Mouse (Mus musculus): ENCODE measurements around the gene Pik3c2b.

Gene Pik3c2b

GRCm38 (mm10) chr1:133045011-133045860 is at the start of gene Pik3c2b:
Gene Pik3c2b (plus strand): TSS chr1:133045667.
- CTCF ChIA-PET, result interaction anchor here (1.0 kb wide), 1 partner anchor 32 kb away, joined by 3 read pairs; no protein-coding TSS in a partner anchor

GRCm38 (mm10) chr1:133000347-133000746 is 45.1 kb upstream of the Pik3c2b start:
- CTCF ChIA-PET, result no interaction called here

- CTCF ChIA-PET, result no interaction called here
These were observed 38.9 kb upstream of the Pik3c2b start for GRCm38 (mm10) chr1:133006571-133006970.

GRCm38 (mm10) chr1:133011955-133012841 is 33.3 kb upstream of the Pik3c2b start:
- CTCF ChIA-PET, result interaction anchor here (0.8 kb wide), 1 partner anchor 264 kb away, joined by 4 read pairs; no protein-coding TSS in a partner anchor

GRCm38 (mm10) chr1:133013331-133013730 is 32.1 kb upstream of the Pik3c2b start:
- CTCF ChIA-PET, result interaction anchor here (1.2 kb wide), 1 partner anchor 32 kb away, joined by 3 read pairs; the partner anchor contains the start of gene Pik3c2b

- CTCF ChIA-PET, result interaction anchor here (0.8 kb wide), 1 partner anchor 10 kb away, joined by 3 read pairs; no protein-coding TSS in a partner anchor
These were observed 31.3 kb upstream of the Pik3c2b start for GRCm38 (mm10) chr1:133014196-133014595.

GRCm38 (mm10) chr1:133016775-133017428 is 28.6 kb upstream of the Pik3c2b start:
- CTCF ChIA-PET, result no interaction called here

- CTCF ChIA-PET, result no interaction called here
These were observed 26.9 kb upstream of the Pik3c2b start for GRCm38 (mm10) chr1:133018580-133018979.

- CTCF ChIA-PET, result interaction anchor here (0.8 kb wide), 1 partner anchor 10 kb away, joined by 3 read pairs; no protein-coding TSS in a partner anchor
These were observed 26.2 kb upstream of the Pik3c2b start for GRCm38 (mm10) chr1:133019312-133019711.

- CTCF ChIA-PET, result interaction anchor here (0.8 to 1.3 kb wide), 2 partner anchors 11 to 12 kb away, joined by 3 read pairs; no protein-coding TSS in a partner anchor
These were observed 25.2 kb upstream of the Pik3c2b start for GRCm38 (mm10) chr1:133020137-133020894.

- CTCF ChIA-PET, result interaction anchor here (0.9 to 1.3 kb wide), 2 partner anchors 13 to 109 kb away, joined by 3 to 4 read pairs; no protein-coding TSS in a partner anchor
These were observed 24.1 kb upstream of the Pik3c2b start for GRCm38 (mm10) chr1:133021391-133021790.

GRCm38 (mm10) chr1:133021971-133022370 is 23.5 kb upstream of the Pik3c2b start:
- CTCF ChIA-PET, result interaction anchor here (0.9 kb wide), 1 partner anchor 108 kb away, joined by 4 read pairs; no protein-coding TSS in a partner anchor

GRCm38 (mm10) chr1:133023723-133024122 is 21.7 kb upstream of the Pik3c2b start:
- CTCF ChIA-PET, result interaction anchor here (1.0 kb wide), 1 partner anchor 10 kb away, joined by 3 read pairs; no protein-coding TSS in a partner anchor

GRCm38 (mm10) chr1:133024426-133024825 is 21.0 kb upstream of the Pik3c2b start:
- CTCF ChIA-PET, result interaction anchor here (1.0 kb wide), 1 partner anchor 10 kb away, joined by 3 read pairs; no protein-coding TSS in a partner anchor

- CTCF ChIA-PET, result no interaction called here
These were observed 20.2 kb upstream of the Pik3c2b start for GRCm38 (mm10) chr1:133025051-133025795.

GRCm38 (mm10) chr1:133025796-133026190 is 19.7 kb upstream of the Pik3c2b start:
- CTCF ChIA-PET, result interaction anchor here (0.6 kb wide), 2 partner anchors 10 to 14 kb away, joined by 3 to 12 read pairs; no protein-coding TSS in a partner anchor

GRCm38 (mm10) chr1:133027126-133027525 is 18.3 kb upstream of the Pik3c2b start:
- CTCF ChIA-PET, result interaction anchor here (0.6 to 0.8 kb wide), 2 partner anchors 12 to 25 kb away, joined by 3 to 4 read pairs; no protein-coding TSS in a partner anchor

- CTCF ChIA-PET, result no interaction called here
These were observed 17.5 kb upstream of the Pik3c2b start for GRCm38 (mm10) chr1:133027980-133028379.

GRCm38 (mm10) chr1:133029744-133030143 is 15.7 kb upstream of the Pik3c2b start:
- CTCF ChIA-PET, result interaction anchor here (0.6 to 0.7 kb wide), 2 partner anchors 18 to 74 kb away, joined by 4 to 6 read pairs; no protein-coding TSS in a partner anchor

Data from spleen, embryonic (tissue).